Mouse (Mus musculus) liver, embryonic 15.5 days (tissue): ENCODE results near the gene Cacna1d. TPM values are rescaled to one million over a fixed set of nuclear protein-coding genes. Genes with fewer than 3 reads are reported as not detected.

Experiments
- ATAC-seq: fragments of 200-750 bp; cut with Nextera tagmentation; 2 replicates; pipeline ENCODE4 v1.8.0; 2017; ENCODE audit warnings: moderate number of reproducible peaks, mild to moderate bottlenecking, moderate library complexity; ENCODE audit not compliant: insufficient read depth
- H3K27ac ChIP-seq: fragments of 300-500 bp; sonication (generic); replicated peaks from 2 replicates; pipeline ENCODE4 v1.5.1; 2015; ENCODE audit warnings: mild to moderate bottlenecking, inconsistent platforms
- H3K27me3 ChIP-seq: fragments of 300-500 bp; sonication (generic); 2 replicates; pipeline ENCODE4 v1.6.1; 2015; ENCODE audit warnings: mild to moderate bottlenecking, inconsistent platforms
- H3K36me3 ChIP-seq: fragments of 300-500 bp; sonication (generic); replicated peaks from 2 replicates; pipeline ENCODE4 v1.6.1; 2015; ENCODE audit warnings: moderate library complexity, mild to moderate bottlenecking, inconsistent platforms
- H3K4me1 ChIP-seq: fragments of 300-500 bp; sonication (generic); replicated peaks from 2 replicates; pipeline ENCODE4 v1.6.1; 2015; ENCODE audit warnings: inconsistent platforms
- H3K4me2 ChIP-seq: fragments of 300-500 bp; sonication (generic); 2 replicates; pipeline ENCODE4 v1.6.1; 2015; ENCODE audit warnings: moderate library complexity, mild to moderate bottlenecking, inconsistent platforms
- H3K4me3 ChIP-seq: fragments of 300-500 bp; sonication (generic); replicated peaks from 2 replicates; pipeline ENCODE4 v1.5.1; 2015; ENCODE audit warnings: mild to moderate bottlenecking, inconsistent platforms
- H3K9ac ChIP-seq: fragments of 300-500 bp; sonication (generic); 2 replicates; pipeline ENCODE4 v1.6.1; 2015; ENCODE audit warnings: moderate library complexity, mild to moderate bottlenecking, inconsistent platforms
- H3K9me3 ChIP-seq: fragments of 300-500 bp; sonication (generic); replicated peaks from 2 replicates; pipeline ENCODE4 v1.6.1; 2016; ENCODE audit warnings: inconsistent platforms
- WGBS: fragments of 180-500 bp; shearing (Covaris S2); methylation state at CpG from one replicate; pipeline ENCODE4 v1.1.7; 2015; ENCODE audit warnings: mixed read lengths; ENCODE audit not compliant: insufficient replicate concordance; 5-methylcytosine and 5-hydroxymethylcytosine counted together
- polyA plus RNA-seq: library from polyadenylated mRNA; unstranded; fragments of >200 nt; fragmentation: Nextera tagmentation; extraction: Ambion mirVana; gene quantifications from 2 replicates; pipeline ENCODE4 v1.2.1, GENCODE M21; 2015

The Cacna1d gene
- polyA plus RNA-seq, 1 experiment from 2014 or later, result 0.17 TPM

- no peaks in the 10 kb centered on the region for H3K4me1 ChIP-seq
- no peaks in the 10 kb centered on the region for H3K36me3 ChIP-seq
- no peak overlapping the region for H3K4me3 ChIP-seq
- ATAC-seq, result no peak
- H3K27ac ChIP-seq, result no peak overlapping the region
- no peak overlapping the region for H3K4me2 ChIP-seq
- no peak overlapping the region for H3K9ac ChIP-seq
- no peaks in the 10 kb centered on the region for H3K9me3 ChIP-seq
- H3K27me3 ChIP-seq, result no peaks in the 10 kb centered on the region
- 74% methylated on average over 4 of the region's 4 CpGs for WGBS
These were observed 312.9 kb downstream of the Cacna1d start for GRCm38 (mm10) chr14:30178306-30178705.

DNA sequence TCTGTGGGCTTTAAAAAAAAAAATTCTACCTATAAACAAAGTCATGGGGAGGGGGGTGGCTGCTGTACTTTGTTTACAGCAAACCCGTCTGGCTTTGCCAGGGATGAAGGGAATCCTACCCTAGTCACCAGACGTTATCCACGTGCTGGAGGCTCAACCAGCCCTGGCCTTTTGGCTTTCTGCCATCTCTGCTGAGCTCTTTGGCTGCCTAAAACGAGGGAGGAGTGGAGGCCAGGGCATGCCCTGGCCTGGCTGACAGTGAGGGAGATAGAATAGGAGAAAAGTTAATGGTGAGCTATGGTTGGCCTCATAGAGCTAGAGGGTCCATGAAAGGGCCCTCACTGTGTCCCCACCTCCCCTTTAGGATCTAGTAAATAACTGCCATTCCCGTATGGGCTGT lies 313.4 kb downstream of the Cacna1d start:
- Histone ChIP-seq H3K36me3 (no peaks in the 10 kb centered on the region), H3K9ac (no peak overlapping the region), H3K4me1 (no peaks in the 10 kb centered on the region), H3K9me3 (no peaks in the 10 kb centered on the region), H3K4me3 (no peak overlapping the region), H3K4me2 (no peak overlapping the region), H3K27me3 (no peaks in the 10 kb centered on the region), H3K27ac (no peak overlapping the region)
- ATAC-seq, result no peak
- 33% methylated on average over 5 of the region's 5 CpGs for WGBS

GRCm38 (mm10) chr14:30175362-30175761 lies 315.9 kb downstream of the Cacna1d start:
- no peaks in the 10 kb centered on the region for H3K4me1 ChIP-seq
- no peaks in the 10 kb centered on the region for H3K36me3 ChIP-seq
- no peak overlapping the region for H3K27ac ChIP-seq
- no peaks in the 10 kb centered on the region for H3K27me3 ChIP-seq
- ATAC-seq, result no peak
- no peaks in the 10 kb centered on the region for H3K9me3 ChIP-seq
- no peak overlapping the region for H3K4me3 ChIP-seq
- 45% methylated on average over 3 of the region's 3 CpGs for WGBS
- H3K9ac ChIP-seq, result no peak overlapping the region
- no peak overlapping the region for H3K4me2 ChIP-seq

DNA sequence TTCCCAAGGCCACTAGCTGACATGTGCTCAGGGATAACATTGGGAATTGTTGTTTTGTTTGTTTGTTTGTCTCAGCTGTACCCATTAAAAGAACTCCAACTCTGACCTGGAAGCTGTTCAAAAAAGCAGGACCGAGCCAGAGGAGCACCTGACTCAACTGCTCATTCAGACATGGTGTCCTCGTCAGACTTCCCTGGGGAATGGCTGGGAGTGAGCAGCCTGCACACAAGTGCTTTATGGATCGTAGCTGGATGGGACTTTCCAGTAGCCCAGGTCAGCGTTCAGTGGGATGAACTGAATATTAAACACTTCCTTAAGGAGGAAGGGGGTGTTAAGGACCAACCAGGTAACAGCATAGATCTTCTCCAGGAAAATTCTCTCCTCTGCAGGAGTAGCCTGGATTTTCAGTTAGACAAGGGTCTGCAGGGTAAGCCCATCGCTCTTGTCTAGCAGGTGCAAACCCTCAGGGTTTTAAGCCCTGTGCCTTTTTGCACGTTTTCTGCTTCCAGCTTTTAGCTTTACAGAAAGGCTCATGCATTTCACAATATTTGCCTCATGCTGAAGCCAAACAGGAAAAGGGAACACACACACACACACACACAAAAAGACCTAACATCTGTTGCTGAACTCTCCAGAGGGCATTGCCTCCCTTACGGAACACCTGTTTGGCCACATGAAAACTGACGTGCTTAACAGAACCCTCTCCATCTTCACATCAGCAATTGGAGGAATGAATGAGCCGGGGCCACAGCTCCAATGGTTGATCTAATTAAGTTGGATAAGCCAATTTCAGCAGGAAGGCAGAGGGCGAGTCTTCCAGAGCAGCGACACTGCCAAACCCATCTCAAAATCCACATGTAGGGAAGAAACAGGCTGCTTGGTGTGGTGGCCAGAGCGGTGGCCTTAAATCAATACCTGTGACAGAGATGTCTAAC lies 318.2 kb downstream of the Cacna1d start:
- Histone ChIP-seq H3K9ac (no peak overlapping the region), H3K4me3 (no peak overlapping the region), H3K4me2 (no peak overlapping the region), H3K27ac (no peak overlapping the region), H3K36me3 (no peaks in the 10 kb centered on the region), H3K9me3 (no peaks in the 10 kb centered on the region), H3K4me1 (peaks cover 9% of the 10 kb centered on the region), H3K27me3 (no peaks in the 10 kb centered on the region)
- WGBS, result 63% methylated on average over 12 of the region's 12 CpGs
- ATAC-seq, result no peak

DNA sequence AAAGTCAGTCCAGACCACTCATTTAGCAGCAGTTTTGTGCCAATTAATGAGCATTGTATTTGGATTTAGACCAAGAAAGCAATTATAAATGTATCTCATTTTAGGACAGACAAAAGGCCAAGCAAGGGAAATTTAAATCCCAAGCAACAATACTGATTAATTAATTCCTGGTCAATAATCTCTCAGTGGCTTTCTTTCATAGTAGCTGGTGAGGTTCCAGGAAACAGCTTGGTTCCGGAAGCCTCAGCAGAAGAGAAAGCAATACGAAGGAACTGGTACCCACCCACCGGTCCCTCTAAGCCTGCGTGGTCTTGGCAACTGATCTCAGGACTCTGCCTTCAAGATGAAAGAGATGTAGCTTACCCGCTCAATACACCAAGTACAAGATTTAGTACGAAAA lies 319.7 kb downstream of the Cacna1d start:
- H3K36me3 ChIP-seq, result no peaks in the 10 kb centered on the region
- H3K9me3 ChIP-seq, result no peaks in the 10 kb centered on the region
- ATAC-seq, result no peak
- H3K9ac ChIP-seq, result no peak overlapping the region
- H3K4me3 ChIP-seq, result no peak overlapping the region
- H3K27ac ChIP-seq, result no peak overlapping the region
- peaks cover 9% of the 10 kb centered on the region for H3K4me1 ChIP-seq
- H3K4me2 ChIP-seq, result no peak overlapping the region
- 71% methylated on average over 6 of the region's 6 CpGs for WGBS
- H3K27me3 ChIP-seq, result no peaks in the 10 kb centered on the region

DNA sequence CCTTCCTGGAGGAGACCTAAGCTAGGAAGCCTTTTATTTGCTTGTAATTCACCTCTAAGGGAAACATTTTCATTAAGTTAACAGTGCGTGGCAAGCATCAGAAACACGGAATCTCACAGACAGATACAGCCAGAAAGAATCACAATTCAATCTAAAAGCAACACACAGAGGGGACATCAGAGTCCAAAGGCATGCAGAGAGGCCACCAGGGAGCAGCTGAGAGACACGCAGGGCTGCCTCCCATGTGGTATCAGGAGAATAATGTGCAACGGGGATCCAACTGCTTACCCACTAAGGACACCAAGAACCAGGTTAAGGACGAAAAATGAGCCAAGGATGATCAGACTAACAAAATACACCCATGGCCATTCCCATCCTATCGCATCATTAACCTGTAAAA lies 320.2 kb downstream of the Cacna1d start:
- WGBS, result 53% methylated on average over 6 of the region's 6 CpGs
- Histone ChIP-seq H3K4me2 (no peak overlapping the region), H3K4me1 (peaks cover 9% of the 10 kb centered on the region)

DNA sequence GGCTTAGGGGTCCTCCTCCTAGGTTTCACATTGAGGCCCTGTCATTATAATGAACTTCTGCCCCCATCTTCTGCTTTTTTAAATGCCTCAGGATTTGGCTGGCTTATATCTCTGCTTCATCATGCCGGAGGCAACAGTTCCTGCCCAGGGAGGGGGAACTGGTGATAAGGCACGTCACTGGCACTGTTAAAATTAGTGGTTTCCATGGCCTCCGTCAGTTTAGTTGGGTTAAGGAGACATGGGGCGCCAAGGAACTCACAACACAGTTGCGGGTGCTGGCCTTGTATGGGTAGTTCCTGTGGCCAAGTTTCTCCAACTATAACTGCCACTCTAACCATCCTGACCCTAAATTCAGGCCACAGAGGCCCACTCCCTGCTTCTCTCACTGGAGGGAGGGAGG lies 321.8 kb downstream of the Cacna1d start:
- Histone ChIP-seq H3K4me3 (no peak overlapping the region), H3K9me3 (no peaks in the 10 kb centered on the region), H3K4me1 (peaks cover 9% of the 10 kb centered on the region), H3K9ac (no peak overlapping the region), H3K27ac (no peak overlapping the region), H3K4me2 (no peak overlapping the region), H3K27me3 (no peaks in the 10 kb centered on the region), H3K36me3 (no peaks in the 10 kb centered on the region)
- ATAC-seq, result no peak
- 6% methylated on average over 5 of the region's 5 CpGs for WGBS

More for the DNA sequence above, 320.2 kb downstream of the Cacna1d start:
- H3K27me3 ChIP-seq, result no peaks in the 10 kb centered on the region
- ATAC-seq, result no peak
- no peaks in the 10 kb centered on the region for H3K36me3 ChIP-seq
- no peak overlapping the region for H3K4me3 ChIP-seq
- H3K27ac ChIP-seq, result no peak overlapping the region
- no peak overlapping the region for H3K9ac ChIP-seq
- H3K9me3 ChIP-seq, result no peaks in the 10 kb centered on the region

GRCm38 (mm10) chr14:30168902-30169301 lies 322.4 kb downstream of the Cacna1d start:
- Histone ChIP-seq H3K4me3 (no peak overlapping the region), H3K4me2 (no peak overlapping the region), H3K4me1 (peaks cover 9% of the 10 kb centered on the region), H3K27me3 (no peaks in the 10 kb centered on the region), H3K9me3 (no peaks in the 10 kb centered on the region), H3K9ac (no peak overlapping the region), H3K36me3 (no peaks in the 10 kb centered on the region), H3K27ac (no peak overlapping the region)
- no peak for ATAC-seq
- 48% methylated on average over 3 of the region's 3 CpGs for WGBS

GRCm38 (mm10) chr14:30168387-30168786 lies 322.9 kb downstream of the Cacna1d start:
- no peak for ATAC-seq
- WGBS, result 32% methylated on average over 3 of the region's 3 CpGs
- Histone ChIP-seq H3K9ac (no peak overlapping the region), H3K4me2 (no peak overlapping the region), H3K27me3 (no peaks in the 10 kb centered on the region), H3K4me3 (no peak overlapping the region), H3K27ac (no peak overlapping the region), H3K9me3 (no peaks in the 10 kb centered on the region), H3K36me3 (no peaks in the 10 kb centered on the region), H3K4me1 (peaks cover 9% of the 10 kb centered on the region)

GRCm38 (mm10) chr14:30167606-30168005 lies 323.6 kb downstream of the Cacna1d start:
- no peak for ATAC-seq
- Histone ChIP-seq H3K9ac (no peak overlapping the region), H3K4me2 (no peak overlapping the region), H3K4me1 (peaks cover 9% of the 10 kb centered on the region), H3K4me3 (no peak overlapping the region), H3K27ac (no peak overlapping the region), H3K27me3 (no peaks in the 10 kb centered on the region), H3K9me3 (no peaks in the 10 kb centered on the region), H3K36me3 (no peaks in the 10 kb centered on the region)
- WGBS, result 70% methylated on average over 7 of the region's 7 CpGs

DNA sequence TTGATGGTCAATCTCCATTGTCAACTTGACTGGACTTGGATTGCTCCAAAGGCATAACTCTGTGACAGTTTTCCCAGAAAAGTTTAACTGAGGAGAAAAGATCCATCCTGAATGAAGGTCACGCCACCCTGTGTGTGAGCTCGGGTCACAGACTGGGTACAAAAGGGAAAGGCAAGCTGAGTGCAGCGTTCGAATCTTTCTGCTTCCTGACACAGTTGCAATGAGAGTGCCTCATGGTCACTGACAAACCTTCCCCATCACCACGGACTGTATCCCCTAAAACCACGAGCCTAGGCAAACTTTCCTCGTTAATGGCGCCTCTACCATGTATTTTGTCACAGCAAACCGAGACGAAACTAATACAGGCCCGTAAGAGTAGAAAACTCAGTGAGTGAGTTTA lies 325.2 kb downstream of the Cacna1d start:
- no peak overlapping the region for H3K4me3 ChIP-seq
- WGBS, result 73% methylated on average over 11 of the region's 11 CpGs
- ATAC-seq, result no peak
- H3K27me3 ChIP-seq, result no peaks in the 10 kb centered on the region
- no peak overlapping the region for H3K27ac ChIP-seq
- no peaks in the 10 kb centered on the region for H3K9me3 ChIP-seq
- no peak overlapping the region for H3K9ac ChIP-seq
- H3K4me2 ChIP-seq, result no peak overlapping the region
- H3K36me3 ChIP-seq, result no peaks in the 10 kb centered on the region
- peaks cover 9% of the 10 kb centered on the region for H3K4me1 ChIP-seq
